Mouse (Mus musculus) left cerebral cortex, postnatal 36 days (tissue): ENCODE results near the gene Rnf208. TPM values are rescaled to one million over a fixed set of nuclear protein-coding genes. Genes with fewer than 3 reads are reported as not detected.
A peak's percentile ranks its signal among the peaks of the same experiment; 100 is the strongest.
"Not testable (repeated sequence)": the region's sequence is repeated elsewhere in the genome, so short reads cannot be mapped to it uniquely, and the experiment has no call there.

Experiments used
- DNase-seq, 2 experiments: peaks; one replicate each; pipeline ENCODE4 v3.0.0; 2021 to 2022; ENCODE audit warnings: low spot score in 2 of 2, mixed read lengths in 1 of 2
- intact Hi-C: fragments of 180-260 bp; cut with DNase I; formaldehyde crosslinking; loops from one replicate; pipeline ENCODE4 v1.15.1; 2025
- total RNA-seq, 2 experiments: library from RNA; stranded (reverse); gene quantifications; 2 replicates each; pipeline ENCODE4 v1.2.3; 2021

Gene Rnf208
- total RNA-seq, 2 experiments from 2014 or later = 244 to 282 TPM

GRCm38 (mm10) chr2:25240723-25241437 is 1.2 kb upstream of the Rnf208 start:
- intact Hi-C loops = no loop called here
- peak; percentile 71 to 72 for DNase-seq

- intact Hi-C loops = no loop called here
- DNase-seq = no peak
Measured at GRCm38 (mm10) chr2:25241438-25241775, 648 bp upstream of the Rnf208 start.

- DNase-seq = no peak
- intact Hi-C loops = no loop called here
Measured at GRCm38 (mm10) chr2:25243342-25243741, 1.3 kb downstream of the Rnf208 start.

- no peak for DNase-seq
- intact Hi-C loops = no loop called here
Measured at GRCm38 (mm10) chr2:25244144-25244543, 2.1 kb downstream of the Rnf208 start.

- no peak for DNase-seq
- intact Hi-C loops = no loop called here
Measured at GRCm38 (mm10) chr2:25246183-25247072, 4.4 kb downstream of the Rnf208 start, which contains the start of gene AL732309.1. Gene AL732309.1 (minus strand): TSS chr2:25246863.

- DNase-seq = no peak
- intact Hi-C loops = no loop called here
Measured at GRCm38 (mm10) chr2:25252331-25252730, 10.3 kb downstream of the Rnf208 start.

GRCm38 (mm10) chr2:25255284-25255779 is 13.3 kb downstream of the Rnf208 start, which contains the start of gene Tmem203:
Gene Tmem203 (plus strand): TSS chr2:25255439.
- intact Hi-C loops = loop anchor here (2.0 kb wide), 1 partner anchor 61 kb away; no protein-coding TSS in a partner anchor
- peak; percentile 88 to 90 for DNase-seq

- intact Hi-C loops, DNase-seq: not testable (repeated sequence)
Measured at GRCm38 (mm10) chr2:25256443-25257109, 14.5 kb downstream of the Rnf208 start.

- DNase-seq, intact Hi-C loops: not testable (repeated sequence)
Measured at GRCm38 (mm10) chr2:25257250-25257649, 15.2 kb downstream of the Rnf208 start.

- no peak for DNase-seq
- intact Hi-C loops = no loop called here
Measured at GRCm38 (mm10) chr2:25258887-25259286, 16.8 kb downstream of the Rnf208 start.

- DNase-seq = no peak
- intact Hi-C loops = loop anchor here (2.0 kb wide), 1 partner anchor 37 kb away; the partner anchor contains the start of gene Tubb4b
Measured at GRCm38 (mm10) chr2:25261870-25262269, 19.8 kb downstream of the Rnf208 start.

GRCm38 (mm10) chr2:25262291-25262767 is 20.3 kb downstream of the Rnf208 start, which contains the start of gene Tprn:
Gene Tprn (plus strand): TSS chr2:25262618.
- DNase-seq = peak; percentile 92 to 94
- intact Hi-C loops = loop anchor here (2.0 kb wide), 1 partner anchor 38 kb away; the partner anchor contains the start of gene Tubb4b

GRCm38 (mm10) chr2:25262795-25263622 is 21.0 kb downstream of the Rnf208 start:
- no peak for DNase-seq
- intact Hi-C loops = loop anchor here (2.0 kb wide), 1 partner anchor 38 kb away; the partner anchor contains the start of gene Tubb4b

GRCm38 (mm10) chr2:25263623-25264285 is 21.7 kb downstream of the Rnf208 start:
- no peak for DNase-seq
- intact Hi-C loops = loop anchor here (2.0 kb wide), 1 partner anchor 39 kb away; the partner anchor contains the start of gene Tubb4b

GRCm38 (mm10) chr2:25264286-25264660 is 22.2 kb downstream of the Rnf208 start:
- no peak for DNase-seq
- intact Hi-C loops = no loop called here

- no peak for DNase-seq
- intact Hi-C loops = no loop called here
Measured at GRCm38 (mm10) chr2:25264851-25265250, 22.8 kb downstream of the Rnf208 start.

- intact Hi-C loops = no loop called here
- DNase-seq = no peak
Measured at GRCm38 (mm10) chr2:25265897-25266656, 24.0 kb downstream of the Rnf208 start.
